8 mouse cellular contexts compared by ENCODE assay signal in genomic region chr11:49876948-49877817, GRCm38 (mm10). TPM values are rescaled to one million over a fixed set of nuclear protein-coding genes. Genes with fewer than 3 reads are reported as not detected.
DNase-seq lines count a peak whose midpoint lies in the region; ATAC-seq lines count a peak whose summit lies in the region.

No protein-coding gene starts in this region.

- ATAC-seq in erythroid progenitor cell, adult 5-6 weeks (replicated peaks; ENCODE audit: low FRiP score, poor library complexity, severe bottlenecking): no peak

- DNase-seq in layer of hippocampus, adult 9-11 months: peak; percentile 52
- no peak for DNase-seq in layer of hippocampus, postnatal 10 days (ENCODE audit: low spot score in 2 of 2)
- peak; percentile 55 for DNase-seq in cerebellum, adult 11-12 months
- DNase-seq in heart, adult 9 months (ENCODE audit: low spot score in 2 of 2): peak; percentile 27 to 30
- DNase-seq in lung, postnatal 14 days: peak; percentile 41
- DNase-seq in adipocyte (ENCODE audit: low spot score): no peak
- DNase-seq in adrenal gland, postnatal 14 days: no peak

RNA-seq across cellular contexts. Expression of gene Rasgef1c, which starts 24.5 kb away (rescaled TPM):
- 1 to 10 TPM; 4.0 to 4.7 TPM for total RNA-seq in layer of hippocampus, postnatal 10 days (2021)
- total RNA-seq in erythroid progenitor cell, adult 5-6 weeks (2015; ENCODE audit: low replicate concordance): not detected in 2 replicates
- total RNA-seq in erythroid progenitor cell, adult 5-6 weeks (2017; ENCODE audit: low replicate concordance): 0.64 TPM in 1 of 2 replicates, not detected in the other
- 1.3 and 1.5 TPM in 2 replicates for total RNA-seq in adrenal gland, postnatal 14 days (2021)

RNA-seq across cellular contexts. Expression of gene Mapk9, which starts 30.6 kb away (rescaled TPM):
- 100 to 1,000 TPM; 151 to 152 TPM for total RNA-seq in layer of hippocampus, postnatal 10 days (2021)
- 18.9 and 21.6 TPM in 2 replicates for total RNA-seq in erythroid progenitor cell, adult 5-6 weeks (2015; ENCODE audit: low replicate concordance)
- 19.4 and 27.6 TPM in 2 replicates for total RNA-seq in erythroid progenitor cell, adult 5-6 weeks (2017; ENCODE audit: low replicate concordance)
- 59.6 and 61.1 TPM in 2 replicates for total RNA-seq in adrenal gland, postnatal 14 days (2021)

Comparison
In these comparisons a context has a peak if more than half of its experiments do, and no peak if none do; other contexts are left out.
1. DNase-seq: peak in layer of hippocampus, adult 9-11 months (single experiment), cerebellum, adult 11-12 months (single experiment), heart, adult 9 months (2 of 2) and lung, postnatal 14 days (single experiment); none in layer of hippocampus, postnatal 10 days (0 of 2), adipocyte (single experiment) and adrenal gland, postnatal 14 days (single experiment).